Mouse (Mus musculus): ENCODE data around the gene Alcam. TPM values are rescaled to one million over a fixed set of nuclear protein-coding genes. Genes with fewer than 3 reads are reported as not detected.

Gene Alcam
- polyA plus RNA-seq, 1 experiment from 2014 or later, result 64.0 TPM

DNA sequence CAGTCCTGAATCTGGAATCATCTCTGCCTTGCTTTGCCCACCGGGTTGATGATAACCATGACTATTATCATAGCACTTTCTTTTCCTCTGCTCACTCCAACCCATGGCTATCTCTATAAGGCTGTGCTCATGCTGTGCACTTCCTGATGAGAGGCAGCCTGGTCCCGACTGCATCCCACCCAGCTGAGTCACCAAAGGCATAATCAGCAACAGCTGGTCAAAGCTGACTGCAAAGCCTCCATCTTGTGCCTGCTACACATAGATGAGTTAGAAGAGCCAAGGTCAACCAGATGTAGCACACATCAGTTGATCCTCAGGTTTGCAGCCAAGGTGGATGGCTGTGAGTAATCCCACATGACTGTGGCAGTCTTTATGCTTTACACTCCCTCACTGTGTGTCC is 48.6 kb downstream of the Alcam start:
- Histone ChIP-seq H3K4me2 (ENCODE audit: low read depth, low read length) (no peak overlapping the region), H3K9ac (replicated peaks; ENCODE audit: low read depth, low read length) (no peak overlapping the region), H3K4me1 (ENCODE audit: control insufficient read depth, insufficient read depth, low read length) (no peaks in the 10 kb centered on the region), H3K27ac (ENCODE audit: low read depth, low read length) (no peak overlapping the region), H3K9me3 (ENCODE audit: control insufficient read depth, low read length) (no peaks in the 10 kb centered on the region), H3K36me3 (ENCODE audit: control insufficient read depth, insufficient read depth, low read length) (no peaks in the 10 kb centered on the region), H3K27me3 (ENCODE audit: control insufficient read depth, insufficient read depth, low read length) (no peaks in the 10 kb centered on the region), H3K4me3 (ENCODE audit: low read depth, low read length) (no peak overlapping the region)
- 80% methylated on average over 2 of the region's 2 CpGs for WGBS
- no peak for ATAC-seq (ENCODE audit: low read depth)

DNA sequence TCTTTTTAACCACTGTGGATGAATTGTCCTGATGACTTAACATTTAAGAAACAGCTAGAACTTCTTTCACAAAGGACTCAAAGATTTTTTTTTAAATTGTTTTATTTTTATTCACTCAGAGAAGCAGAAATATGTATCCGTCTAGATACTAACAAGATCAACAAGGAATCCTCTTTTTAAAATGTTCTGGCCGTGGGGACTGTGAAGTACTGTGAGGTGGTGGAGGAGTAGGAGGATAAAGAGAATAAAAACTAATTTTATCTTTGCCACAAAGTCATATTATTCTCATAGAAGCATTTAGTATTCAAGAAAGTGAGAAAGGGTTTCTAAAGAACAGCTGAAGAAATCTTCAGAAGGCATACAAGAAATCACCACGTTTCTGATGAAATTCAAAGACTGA is 54.8 kb downstream of the Alcam start:
- no peak overlapping the region for H3K9ac ChIP-seq (replicated peaks; ENCODE audit: low read depth, low read length)
- WGBS, result 89% methylated on average over 3 of the region's 3 CpGs
- no peak for ATAC-seq (ENCODE audit: low read depth)
- no peak overlapping the region for H3K4me3 ChIP-seq (ENCODE audit: low read depth, low read length)
- no peaks in the 10 kb centered on the region for H3K36me3 ChIP-seq (ENCODE audit: control insufficient read depth, insufficient read depth, low read length)
- no peak overlapping the region for H3K27ac ChIP-seq (ENCODE audit: low read depth, low read length)
- no peak overlapping the region for H3K4me2 ChIP-seq (ENCODE audit: low read depth, low read length)
- H3K4me1 ChIP-seq (ENCODE audit: control insufficient read depth, insufficient read depth, low read length), result no peaks in the 10 kb centered on the region
- H3K27me3 ChIP-seq (ENCODE audit: control insufficient read depth, insufficient read depth, low read length), result no peaks in the 10 kb centered on the region
- H3K9me3 ChIP-seq (ENCODE audit: control insufficient read depth, low read length), result no peaks in the 10 kb centered on the region

DNA sequence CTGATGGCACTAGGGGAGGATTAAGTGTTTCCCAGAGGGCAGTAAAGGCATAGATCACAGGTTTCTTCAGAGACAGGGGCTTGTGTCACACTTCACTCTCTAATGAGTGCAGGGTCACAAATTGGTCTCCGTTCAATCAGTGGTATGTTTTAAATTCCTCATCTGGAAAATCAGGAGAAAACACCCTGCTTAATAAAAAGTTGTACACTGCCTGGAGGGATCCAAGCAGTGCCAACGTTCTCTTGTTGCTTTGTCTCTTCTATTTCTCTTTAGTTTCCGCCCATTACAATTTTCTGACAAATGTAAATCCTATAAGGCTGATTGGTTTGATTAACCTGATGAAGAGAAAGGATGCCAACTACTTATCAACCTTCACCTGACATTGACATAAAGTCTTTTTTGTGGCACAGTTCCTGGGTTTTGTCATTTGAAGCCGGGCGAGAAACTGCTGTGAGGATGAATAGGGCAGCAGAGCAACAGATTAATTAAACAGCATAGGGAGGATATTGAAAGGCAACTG is 67.0 kb downstream of the Alcam start:
- WGBS, result 34% methylated on average over 5 of the region's 5 CpGs
- H3K4me1 ChIP-seq (ENCODE audit: control insufficient read depth, insufficient read depth, low read length), result 0 out of 2 replicates have a peak, but pooled peaks cover 4% of the 10 kb centered on the region

GRCm38 (mm10) chr16:52383456-52384185 is 70.3 kb downstream of the Alcam start:
- Histone ChIP-seq H3K4me3 (ENCODE audit: low read depth, low read length) (no peak overlapping the region), H3K4me2 (ENCODE audit: low read depth, low read length) (no peak overlapping the region)
- ATAC-seq (ENCODE audit: low read depth), result no peak

More for the DNA sequence above, 67.0 kb downstream of the Alcam start:
- no peak overlapping the region for H3K9ac ChIP-seq (replicated peaks; ENCODE audit: low read depth, low read length)
- H3K27ac ChIP-seq (ENCODE audit: low read depth, low read length), result no peak overlapping the region
- no peak for ATAC-seq (ENCODE audit: low read depth)
- no peak overlapping the region for H3K4me2 ChIP-seq (ENCODE audit: low read depth, low read length)
- H3K9me3 ChIP-seq (ENCODE audit: control insufficient read depth, low read length), result no peaks in the 10 kb centered on the region
- no peaks in the 10 kb centered on the region for H3K36me3 ChIP-seq (ENCODE audit: control insufficient read depth, insufficient read depth, low read length)
- H3K4me3 ChIP-seq (ENCODE audit: low read depth, low read length), result no peak overlapping the region
- no peaks in the 10 kb centered on the region for H3K27me3 ChIP-seq (ENCODE audit: control insufficient read depth, insufficient read depth, low read length)

DNA sequence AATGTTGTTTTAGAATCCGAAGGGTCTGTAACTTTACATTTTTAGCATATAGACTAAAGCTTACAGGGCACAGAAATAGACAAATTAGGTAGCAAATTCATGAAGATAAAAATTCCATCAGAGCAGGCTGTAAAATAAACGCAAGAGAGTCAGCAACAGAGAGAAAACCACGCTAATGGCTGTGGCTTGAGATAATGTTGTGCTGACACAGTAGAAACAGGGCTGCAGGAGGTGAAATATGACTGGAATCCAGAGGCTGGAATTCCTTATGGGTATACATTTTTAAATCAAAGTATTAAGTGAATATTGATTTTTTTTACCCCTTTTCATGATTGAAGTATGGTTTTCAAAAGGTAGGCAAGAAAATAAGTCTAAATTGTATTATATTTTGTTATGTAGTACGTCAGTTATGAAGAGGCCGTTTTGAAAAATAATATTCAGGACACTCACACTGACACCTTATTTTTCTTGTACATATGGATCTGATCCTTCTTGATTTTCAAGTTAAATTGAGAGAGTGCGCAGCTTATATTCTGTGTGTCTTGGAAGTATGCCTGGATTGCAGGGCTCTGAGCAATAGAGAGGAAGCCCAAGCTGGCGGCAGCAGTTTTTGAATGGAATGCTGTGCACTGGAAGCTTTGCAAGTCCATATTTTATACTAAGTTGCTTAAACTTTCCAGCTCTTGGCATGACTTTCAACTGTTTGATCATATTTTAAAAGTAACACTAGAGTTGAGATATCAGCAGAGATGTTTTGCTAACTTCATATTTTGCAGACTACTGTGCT is 74.9 kb downstream of the Alcam start:
- Histone ChIP-seq H3K4me2 (ENCODE audit: low read depth, low read length) (no peak overlapping the region), H3K27ac (ENCODE audit: low read depth, low read length) (no peak overlapping the region), H3K27me3 (ENCODE audit: control insufficient read depth, insufficient read depth, low read length) (no peaks in the 10 kb centered on the region), H3K4me3 (ENCODE audit: low read depth, low read length) (no peak overlapping the region), H3K36me3 (ENCODE audit: control insufficient read depth, insufficient read depth, low read length) (no peaks in the 10 kb centered on the region), H3K4me1 (ENCODE audit: control insufficient read depth, insufficient read depth, low read length) (no peaks in the 10 kb centered on the region), H3K9me3 (ENCODE audit: control insufficient read depth, low read length) (no peaks in the 10 kb centered on the region), H3K9ac (replicated peaks; ENCODE audit: low read depth, low read length) (no peak overlapping the region)
- WGBS, result 80% methylated on average over 7 of the region's 7 CpGs
- no peak for ATAC-seq (ENCODE audit: low read depth)

More at GRCm38 (mm10) chr16:52383456-52384185, 70.3 kb downstream of the Alcam start:
- 0 out of 2 replicates have a peak, but pooled peaks cover 4% of the 10 kb centered on the region for H3K4me1 ChIP-seq (ENCODE audit: control insufficient read depth, insufficient read depth, low read length)
- no peak overlapping the region for H3K27ac ChIP-seq (ENCODE audit: low read depth, low read length)
- H3K9ac ChIP-seq (replicated peaks; ENCODE audit: low read depth, low read length), result no peak overlapping the region
- H3K36me3 ChIP-seq (ENCODE audit: control insufficient read depth, insufficient read depth, low read length), result no peaks in the 10 kb centered on the region
- no peaks in the 10 kb centered on the region for H3K9me3 ChIP-seq (ENCODE audit: control insufficient read depth, low read length)
- H3K27me3 ChIP-seq (ENCODE audit: control insufficient read depth, insufficient read depth, low read length), result no peaks in the 10 kb centered on the region
- 52% methylated on average over 13 of the region's 13 CpGs for WGBS

DNA sequence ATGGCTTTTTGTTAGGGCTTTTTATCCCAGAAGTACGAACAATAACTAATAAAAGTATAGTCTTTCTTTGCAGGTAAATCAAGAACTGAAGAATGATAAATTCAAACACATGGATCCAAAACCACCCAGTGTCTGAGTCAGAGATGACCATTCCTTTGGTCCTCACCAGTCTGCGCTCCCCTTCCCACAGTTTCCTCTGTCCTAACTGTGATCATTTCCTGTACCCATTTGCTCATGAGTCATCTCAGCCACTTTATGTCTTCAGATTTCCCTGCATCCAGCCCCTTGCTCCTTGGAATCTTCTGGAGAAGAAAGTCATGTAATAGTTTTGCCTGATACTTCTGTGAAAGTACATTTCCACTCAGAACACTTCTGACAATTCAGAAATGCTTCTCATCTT is 77.0 kb downstream of the Alcam start:
- H3K27ac ChIP-seq (ENCODE audit: low read depth, low read length), result no peak overlapping the region
- H3K9me3 ChIP-seq (ENCODE audit: control insufficient read depth, low read length), result no peaks in the 10 kb centered on the region
- no peak overlapping the region for H3K4me3 ChIP-seq (ENCODE audit: low read depth, low read length)
- no peaks in the 10 kb centered on the region for H3K4me1 ChIP-seq (ENCODE audit: control insufficient read depth, insufficient read depth, low read length)
- WGBS, result 95% methylated on average over 2 of the region's 2 CpGs
- no peak overlapping the region for H3K4me2 ChIP-seq (ENCODE audit: low read depth, low read length)
- no peak for ATAC-seq (ENCODE audit: low read depth)
- H3K27me3 ChIP-seq (ENCODE audit: control insufficient read depth, insufficient read depth, low read length), result no peaks in the 10 kb centered on the region
- no peak overlapping the region for H3K9ac ChIP-seq (replicated peaks; ENCODE audit: low read depth, low read length)
- H3K36me3 ChIP-seq (ENCODE audit: control insufficient read depth, insufficient read depth, low read length), result no peaks in the 10 kb centered on the region

DNA sequence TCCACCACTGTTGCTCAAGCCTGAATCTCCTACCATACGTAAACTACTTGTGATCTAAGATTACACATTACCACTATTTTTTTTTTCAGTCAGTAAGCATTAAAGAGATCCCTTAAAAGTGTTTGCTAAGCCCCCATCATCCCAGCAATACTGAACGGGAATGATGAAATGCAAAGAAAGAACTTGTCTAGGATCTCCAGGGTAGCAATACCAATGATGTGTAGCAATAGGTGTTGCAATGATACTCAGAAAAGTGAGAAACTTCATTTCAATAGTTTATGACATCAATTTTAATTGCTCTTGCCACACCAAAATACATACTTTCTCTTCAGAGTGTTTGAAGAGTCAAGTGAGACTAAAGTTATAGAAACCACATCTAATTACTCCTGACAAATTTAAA is 81.9 kb downstream of the Alcam start:
- Histone ChIP-seq H3K36me3 (ENCODE audit: control insufficient read depth, insufficient read depth, low read length) (no peaks in the 10 kb centered on the region), H3K4me3 (ENCODE audit: low read depth, low read length) (no peak overlapping the region), H3K27me3 (ENCODE audit: control insufficient read depth, insufficient read depth, low read length) (no peaks in the 10 kb centered on the region), H3K9me3 (ENCODE audit: control insufficient read depth, low read length) (no peaks in the 10 kb centered on the region), H3K4me1 (ENCODE audit: control insufficient read depth, insufficient read depth, low read length) (no peaks in the 10 kb centered on the region), H3K4me2 (ENCODE audit: low read depth, low read length) (no peak overlapping the region), H3K27ac (ENCODE audit: low read depth, low read length) (no peak overlapping the region), H3K9ac (replicated peaks; ENCODE audit: low read depth, low read length) (no peak overlapping the region)
- ATAC-seq (ENCODE audit: low read depth), result no peak
- WGBS, result 88% methylated on average over 2 of the region's 2 CpGs

- Histone ChIP-seq H3K36me3 (ENCODE audit: control insufficient read depth, insufficient read depth, low read length) (no peaks in the 10 kb centered on the region), H3K4me1 (ENCODE audit: control insufficient read depth, insufficient read depth, low read length) (no peaks in the 10 kb centered on the region), H3K9me3 (ENCODE audit: control insufficient read depth, low read length) (no peaks in the 10 kb centered on the region), H3K4me3 (ENCODE audit: low read depth, low read length) (no peak overlapping the region), H3K27me3 (ENCODE audit: control insufficient read depth, insufficient read depth, low read length) (no peaks in the 10 kb centered on the region), H3K4me2 (ENCODE audit: low read depth, low read length) (no peak overlapping the region), H3K9ac (replicated peaks; ENCODE audit: low read depth, low read length) (no peak overlapping the region), H3K27ac (ENCODE audit: low read depth, low read length) (no peak overlapping the region)
- WGBS, result 95% methylated on average over 5 of the region's 5 CpGs
- no peak for ATAC-seq (ENCODE audit: low read depth)
Measured at GRCm38 (mm10) chr16:52368521-52368920, 85.4 kb downstream of the Alcam start.

DNA sequence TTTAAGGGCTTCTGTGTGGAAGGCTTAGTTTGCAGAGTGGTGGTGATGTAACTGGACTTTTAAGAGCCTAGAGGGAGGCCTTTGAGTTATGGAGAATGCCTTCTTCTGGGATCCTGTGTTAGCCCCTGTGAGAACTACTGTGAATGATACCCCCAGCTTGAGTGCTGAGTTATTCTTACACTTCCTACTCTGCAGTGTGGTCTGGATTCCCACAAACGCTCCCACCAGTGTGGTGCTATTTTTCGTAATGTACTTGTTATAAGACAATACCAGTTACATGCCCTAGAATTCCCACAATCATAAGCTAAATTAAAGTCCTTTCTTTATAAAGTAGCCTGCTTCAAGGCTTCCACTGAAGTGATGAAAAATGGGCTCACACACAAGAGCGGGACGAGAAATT is 87.0 kb downstream of the Alcam start:
- Histone ChIP-seq H3K9ac (replicated peaks; ENCODE audit: low read depth, low read length) (no peak overlapping the region), H3K4me2 (ENCODE audit: low read depth, low read length) (no peak overlapping the region), H3K27ac (ENCODE audit: low read depth, low read length) (no peak overlapping the region), H3K36me3 (ENCODE audit: control insufficient read depth, insufficient read depth, low read length) (no peaks in the 10 kb centered on the region), H3K4me3 (ENCODE audit: low read depth, low read length) (no peak overlapping the region), H3K27me3 (ENCODE audit: control insufficient read depth, insufficient read depth, low read length) (no peaks in the 10 kb centered on the region), H3K9me3 (ENCODE audit: control insufficient read depth, low read length) (no peaks in the 10 kb centered on the region), H3K4me1 (ENCODE audit: control insufficient read depth, insufficient read depth, low read length) (no peaks in the 10 kb centered on the region)
- 89% methylated on average over 4 of the region's 4 CpGs for WGBS
- ATAC-seq (ENCODE audit: low read depth), result no peak

All from neural tube, embryonic 14.5 days (tissue).